Mouse (Mus musculus) small intestine, adult 2 months (tissue): Measurements from ENCODE around the gene Obscn. TPM values are rescaled to one million over a fixed set of nuclear protein-coding genes. Genes with fewer than 3 reads are reported as not detected.

Source experiments
- H3K27ac ChIP-seq: fragments of 200-500 bp; 2 replicates; pipeline ENCODE4 v1.5.1; 2012; ENCODE audit warnings: low read depth, low read length, control low read depth, inconsistent platforms; ENCODE audit not compliant: insufficient read depth
- H3K27me3 ChIP-seq: fragments of 200-500 bp; 2 replicates; pipeline ENCODE4 v1.6.1; 2012; ENCODE audit warnings: mild to moderate bottlenecking, moderate library complexity, low read length, inconsistent platforms; ENCODE audit not compliant: control insufficient read depth, insufficient read depth
- H3K36me3 ChIP-seq: fragments of 200-500 bp; 2 replicates; pipeline ENCODE4 v1.6.1; 2012; ENCODE audit warnings: mild to moderate bottlenecking, low read length, control low read depth, inconsistent platforms; ENCODE audit not compliant: control insufficient read depth, insufficient read depth
- H3K4me1 ChIP-seq: fragments of 200-500 bp; 2 replicates; pipeline ENCODE4 v1.6.1; 2012; ENCODE audit warnings: low read length, inconsistent platforms, mixed read lengths; ENCODE audit not compliant: control insufficient read depth, insufficient read depth, insufficient read length
- H3K4me3 ChIP-seq: fragments of 200-500 bp; 2 replicates; pipeline ENCODE4 v1.5.1; 2012; ENCODE audit warnings: low read depth, mild to moderate bottlenecking, control low read depth, inconsistent platforms, low read length, moderate library complexity
- CTCF ChIP-seq: fragments of 200-500 bp; IDR thresholded peaks from 2 replicates; pipeline ENCODE4 v1.5.1; 2012; ENCODE audit warnings: low read depth, mild to moderate bottlenecking, control low read depth, inconsistent platforms, low read length, moderate library complexity, mixed read lengths; ENCODE audit not compliant: insufficient replicate concordance, insufficient read length; ENCODE audit errors: extremely low read depth
- POLR2A ChIP-seq: fragments of 200-500 bp; IDR thresholded peaks from 2 replicates; pipeline ENCODE4 v1.6.1; 2012; ENCODE audit warnings: low read depth, mild to moderate bottlenecking, control low read depth, inconsistent platforms, low read length, moderate library complexity
- WGBS: fragments of 180-500 bp; shearing (Covaris S2); methylation state at CpG from one replicate; pipeline ENCODE4 v1.1.7; 2018; 5-methylcytosine and 5-hydroxymethylcytosine counted together
- polyA plus RNA-seq: library from polyadenylated mRNA; depleted of rRNA; stranded (reverse); fragments of >200 nt; gene quantifications from 2 replicates; pipeline ENCODE4 v1.2.3, GENCODE M21; 2012; rRNA removed

Obscn gene
- polyA plus RNA-seq, 1 experiment: 1.2 TPM

DNA sequence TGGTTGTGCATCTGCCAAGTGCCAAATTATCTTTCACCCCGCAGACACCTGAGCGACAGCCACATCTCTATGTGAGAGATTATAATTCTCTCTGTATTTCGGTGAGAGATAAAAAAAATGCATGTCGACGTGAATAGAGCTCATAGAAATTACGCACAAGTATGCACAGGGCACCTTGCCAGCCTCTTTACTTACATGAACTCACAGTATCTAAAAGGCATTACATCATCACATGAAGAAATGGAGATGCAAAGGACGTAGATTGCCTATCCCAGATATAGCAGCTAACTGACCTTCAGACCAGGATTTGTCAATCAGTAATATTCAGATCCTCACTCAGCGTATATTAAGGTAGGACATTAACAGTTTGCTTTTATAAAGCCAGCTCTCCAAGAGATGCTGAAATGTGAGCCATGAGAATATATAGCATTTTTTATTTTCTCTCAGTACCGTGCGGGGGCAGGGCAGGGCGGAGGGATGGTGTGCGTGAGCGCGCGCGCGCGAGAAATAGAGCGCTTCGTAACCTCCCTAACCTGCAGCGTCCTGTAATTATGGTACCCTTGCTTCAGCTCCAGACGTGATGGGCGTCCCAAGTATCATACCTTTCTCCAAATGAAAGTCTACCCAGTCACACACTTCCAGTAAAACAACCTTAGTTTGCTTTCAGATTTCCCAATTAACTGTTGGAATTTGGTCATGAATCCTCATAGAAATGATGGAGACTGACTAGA, 188.2 kb downstream of the Obscn start:
- H3K4me3 ChIP-seq: peak overlapping the region; percentile 27

DNA sequence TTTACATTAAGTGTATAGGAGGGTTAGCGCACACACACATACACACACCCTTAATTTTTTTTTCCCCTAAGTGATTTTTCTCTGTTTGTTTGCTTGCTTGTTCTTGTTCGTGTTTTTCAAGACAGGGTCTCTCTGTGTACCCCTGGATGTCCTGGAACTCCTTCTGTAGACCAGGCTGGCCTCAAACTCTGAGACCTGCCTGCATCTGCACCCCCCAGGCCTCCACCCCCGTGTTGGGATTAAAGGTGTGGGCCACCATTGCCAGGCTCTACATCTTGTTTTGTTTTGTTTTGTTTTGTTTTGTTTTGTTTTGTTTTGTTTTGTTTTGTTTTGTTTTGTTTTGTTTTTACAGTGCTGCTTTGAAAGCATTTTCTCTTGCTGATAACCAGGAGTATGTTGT, 188.9 kb downstream of the Obscn start:
- TF ChIP-seq CTCF (no peak), POLR2A (no peak)
- H3K27ac ChIP-seq: no peak overlapping the region
- 67% methylated on average over 3 of the region's 3 CpGs for WGBS

More for the DNA sequence above, 188.2 kb downstream of the Obscn start:
- Histone ChIP-seq H3K27me3 (peaks cover 18% of the 10 kb centered on the region), H3K4me1 (peaks cover 4% of the 10 kb centered on the region), H3K36me3 (no peaks in the 10 kb centered on the region), H3K27ac (no peak overlapping the region; the same call in 1 of the 2 replicates)
- TF ChIP-seq POLR2A (no peak), CTCF (no peak)
- 12% methylated on average over 23 of the region's 23 CpGs for WGBS

More for the DNA sequence above, 188.9 kb downstream of the Obscn start:
- Histone ChIP-seq H3K36me3 (no peaks in the 10 kb centered on the region), H3K4me3 (no peak overlapping the region), H3K4me1 (peaks cover 4% of the 10 kb centered on the region), H3K27me3 (peaks cover 18% of the 10 kb centered on the region)

Other genes with a start within 250 kb of the Obscn start
- gene Zfp39, start 232.2 kb downstream of the Obscn start, polyA plus RNA-seq: 0.10 and 0.29 TPM in 2 replicates
- not detected in 2 replicates for gene Btnl10, start 218.5 kb downstream of the Obscn start, polyA plus RNA-seq
- 87.9 and 160 TPM in 2 replicates for gene Rnf187, start 197.5 kb downstream of the Obscn start, polyA plus RNA-seq
- gene Hist3h2ba, start 187.5 kb downstream of the Obscn start, polyA plus RNA-seq: 1.7 and 3.8 TPM in 2 replicates
- 5.2 and 12.1 TPM in 2 replicates for gene Hist3h2a, start 181.7 kb downstream of the Obscn start, polyA plus RNA-seq
- 0.08 TPM in 1 of 2 replicates, not detected in the other for gene Trim17, start 181.7 kb downstream of the Obscn start, polyA plus RNA-seq
- 15.4 and 22.6 TPM in 2 replicates for gene Trim11, start 158.3 kb downstream of the Obscn start, polyA plus RNA-seq
- 4.9 and 8.0 TPM in 2 replicates for gene Iba57, start 27.3 kb upstream of the Obscn start, polyA plus RNA-seq
- gene Gjc2, start 46.8 kb upstream of the Obscn start, polyA plus RNA-seq: 4.6 TPM in 2 replicates
- gene Guk1, start 55.8 kb upstream of the Obscn start, polyA plus RNA-seq: 284 and 285 TPM in 2 replicates
- 32.5 and 36.0 TPM in 2 replicates for gene Mrpl55, start 66.1 kb upstream of the Obscn start, polyA plus RNA-seq
- gene 2310033P09Rik, start 71.9 kb upstream of the Obscn start, polyA plus RNA-seq: 7.6 and 16.0 TPM in 2 replicates
- gene Arf1, start 91.9 kb upstream of the Obscn start, polyA plus RNA-seq: 472 and 885 TPM in 2 replicates
- gene Wnt3a, start 154.3 kb upstream of the Obscn start, polyA plus RNA-seq: not detected in 2 replicates
- 1.1 and 1.2 TPM in 2 replicates for gene Wnt9a, start 170.5 kb upstream of the Obscn start, polyA plus RNA-seq
- not detected in 2 replicates for gene Prss38, start 239.3 kb upstream of the Obscn start, polyA plus RNA-seq